Mouse (Mus musculus) hindbrain, embryonic 12.5 days (tissue): Measurements from ENCODE around the gene Arhgap45. TPM values are rescaled to one million over a fixed set of nuclear protein-coding genes. Genes with fewer than 3 reads are reported as not detected.

ENCODE experiments used
- ATAC-seq: fragments of 200-750 bp; cut with Nextera tagmentation; 2 replicates; pipeline ENCODE4 v1.8.0; 2017; ENCODE audit warnings: moderate TSS enrichment; ENCODE audit not compliant: low FRiP score
- H3K27ac ChIP-seq: fragments of 300-500 bp; sonication (generic); 2 replicates; pipeline ENCODE4 v1.5.1; 2016; ENCODE audit warnings: mild to moderate bottlenecking
- H3K27me3 ChIP-seq: fragments of 300-500 bp; sonication (generic); 2 replicates; pipeline ENCODE4 v1.6.1; 2016; ENCODE audit warnings: mild to moderate bottlenecking
- H3K36me3 ChIP-seq: fragments of 300-500 bp; sonication (generic); 2 replicates; pipeline ENCODE4 v1.6.1; 2016; ENCODE audit warnings: mild to moderate bottlenecking
- H3K4me1 ChIP-seq: fragments of 300-500 bp; sonication (generic); 2 replicates; pipeline ENCODE4 v1.6.1; 2016
- H3K4me2 ChIP-seq: fragments of 300-500 bp; sonication (generic); replicated peaks from 2 replicates; pipeline ENCODE4 v1.6.1; 2016; ENCODE audit warnings: mild to moderate bottlenecking
- H3K4me3 ChIP-seq: fragments of 300-500 bp; sonication (generic); 2 replicates; pipeline ENCODE4 v1.5.1; 2016; ENCODE audit warnings: mild to moderate bottlenecking
- H3K9ac ChIP-seq: fragments of 300-500 bp; sonication (generic); 2 replicates; pipeline ENCODE4 v1.6.1; 2016; ENCODE audit warnings: mild to moderate bottlenecking, moderate library complexity
- H3K9me3 ChIP-seq: fragments of 300-500 bp; sonication (generic); replicated peaks from 2 replicates; pipeline ENCODE4 v1.6.1; 2016; ENCODE audit warnings: mild to moderate bottlenecking
- WGBS: fragments of 180-500 bp; shearing (Covaris S2); methylation state at CpG from one replicate; pipeline ENCODE4 v1.1.7; 2016; 5-methylcytosine and 5-hydroxymethylcytosine counted together
- polyA plus RNA-seq: library from polyadenylated mRNA; unstranded; fragments of >200 nt; fragmentation: Nextera tagmentation; extraction: Ambion mirVana; gene quantifications from 2 replicates; pipeline ENCODE4 v1.2.1, GENCODE M21; 2016

Arhgap45 gene
- 8.7 and 8.9 TPM in 2 replicates for polyA plus RNA-seq

- no peak within 1 kb of the TSS for H3K9ac ChIP-seq
- H3K36me3 ChIP-seq: peaks cover 6% of the 10 kb centered on the region
- peaks cover 10% of the 10 kb centered on the region for H3K4me1 ChIP-seq
- peaks cover 83% of the 10 kb centered on the region for H3K27me3 ChIP-seq
- H3K27ac ChIP-seq: no peak within 1 kb of the TSS
- no peak within 1 kb of the TSS for H3K4me2 ChIP-seq
- H3K4me3 ChIP-seq: no peak within 1 kb of the TSS
- 70% methylated on average over 11 of the region's 11 CpGs for WGBS
- H3K9me3 ChIP-seq: 0 out of 2 replicates have a peak, but pooled peaks cover 6% of the 10 kb centered on the region
- ATAC-seq: no peak
Observed at GRCm38 (mm10) chr10:80016511-80016910, at the start of gene Arhgap45. TSS of gene Arhgap45 (plus strand) at chr10:80016653.

GRCm38 (mm10) chr10:79966886-79967400 lies 49.5 kb upstream of the Arhgap45 start:
- no peak overlapping the region for H3K4me3 ChIP-seq
- 93% methylated on average over 5 of the region's 5 CpGs for WGBS
- no peak for ATAC-seq
- peaks cover 64% of the 10 kb centered on the region for H3K36me3 ChIP-seq
- H3K9ac ChIP-seq: no peak overlapping the region
- no peak overlapping the region for H3K4me2 ChIP-seq
- H3K27ac ChIP-seq: no peak overlapping the region
- peaks cover 36% of the 10 kb centered on the region for H3K27me3 ChIP-seq
- H3K4me1 ChIP-seq: peaks cover 5% of the 10 kb centered on the region
- H3K9me3 ChIP-seq: no peaks in the 10 kb centered on the region

DNA sequence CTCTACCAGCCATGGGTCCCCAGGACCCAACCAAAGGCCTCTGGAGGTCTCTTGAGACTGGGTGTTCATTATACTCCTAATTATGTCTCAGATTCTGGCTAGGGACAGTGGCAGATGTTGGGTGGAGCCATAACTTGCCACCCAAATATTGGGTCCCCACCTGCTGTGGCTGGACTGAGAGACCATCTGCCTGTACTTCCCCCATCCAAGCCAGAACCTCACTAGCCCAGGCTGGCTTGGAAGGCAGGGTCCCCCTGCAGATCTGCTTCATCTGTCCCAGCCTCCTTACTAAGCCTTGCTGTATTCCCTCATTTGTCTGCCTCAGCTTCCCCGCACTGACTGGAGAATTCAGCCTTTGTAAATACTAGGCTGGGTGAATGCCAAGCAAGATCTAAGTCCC lies 48.3 kb upstream of the Arhgap45 start:
- Histone ChIP-seq H3K36me3 (peaks cover 53% of the 10 kb centered on the region), H3K27me3 (peaks cover 47% of the 10 kb centered on the region), H3K4me1 (peaks cover 5% of the 10 kb centered on the region), H3K9me3 (no peaks in the 10 kb centered on the region), H3K27ac (no peak overlapping the region), H3K9ac (no peak overlapping the region), H3K4me2 (no peak overlapping the region), H3K4me3 (no peak overlapping the region)
- WGBS: 95% methylated on average over 1 of the region's 1 CpGs
- ATAC-seq: no peak

DNA sequence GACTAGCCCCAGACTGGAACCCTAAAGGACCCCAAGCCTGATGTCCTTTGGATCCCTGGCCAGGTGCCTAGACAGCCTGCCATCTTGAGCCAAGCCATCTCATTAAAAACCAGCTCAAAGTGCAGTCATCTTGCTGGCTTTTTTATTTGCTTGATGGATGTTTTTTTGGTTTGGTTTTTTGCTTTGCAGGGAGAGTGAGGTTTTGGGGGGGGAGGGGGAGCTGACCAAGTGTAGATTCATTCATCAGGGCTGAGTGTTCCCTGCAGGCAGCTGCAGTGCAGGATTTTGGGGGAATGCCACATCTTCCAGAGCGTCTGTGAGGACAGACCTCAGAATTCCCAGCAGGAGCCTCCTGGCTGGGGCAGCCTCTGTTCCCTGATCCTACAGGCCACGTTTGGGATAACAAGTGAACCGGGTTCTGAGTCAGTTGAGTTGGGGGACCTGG lies 47.3 kb upstream of the Arhgap45 start:
- no peak overlapping the region for H3K27ac ChIP-seq
- H3K27me3 ChIP-seq: peaks cover 50% of the 10 kb centered on the region
- H3K9ac ChIP-seq: no peak overlapping the region
- H3K4me2 ChIP-seq: no peak overlapping the region
- H3K4me1 ChIP-seq: peaks cover 5% of the 10 kb centered on the region
- no peak for ATAC-seq
- H3K36me3 ChIP-seq: peaks cover 46% of the 10 kb centered on the region
- no peak overlapping the region for H3K4me3 ChIP-seq
- no peaks in the 10 kb centered on the region for H3K9me3 ChIP-seq
- 10% methylated on average over 3 of the region's 3 CpGs for WGBS

DNA sequence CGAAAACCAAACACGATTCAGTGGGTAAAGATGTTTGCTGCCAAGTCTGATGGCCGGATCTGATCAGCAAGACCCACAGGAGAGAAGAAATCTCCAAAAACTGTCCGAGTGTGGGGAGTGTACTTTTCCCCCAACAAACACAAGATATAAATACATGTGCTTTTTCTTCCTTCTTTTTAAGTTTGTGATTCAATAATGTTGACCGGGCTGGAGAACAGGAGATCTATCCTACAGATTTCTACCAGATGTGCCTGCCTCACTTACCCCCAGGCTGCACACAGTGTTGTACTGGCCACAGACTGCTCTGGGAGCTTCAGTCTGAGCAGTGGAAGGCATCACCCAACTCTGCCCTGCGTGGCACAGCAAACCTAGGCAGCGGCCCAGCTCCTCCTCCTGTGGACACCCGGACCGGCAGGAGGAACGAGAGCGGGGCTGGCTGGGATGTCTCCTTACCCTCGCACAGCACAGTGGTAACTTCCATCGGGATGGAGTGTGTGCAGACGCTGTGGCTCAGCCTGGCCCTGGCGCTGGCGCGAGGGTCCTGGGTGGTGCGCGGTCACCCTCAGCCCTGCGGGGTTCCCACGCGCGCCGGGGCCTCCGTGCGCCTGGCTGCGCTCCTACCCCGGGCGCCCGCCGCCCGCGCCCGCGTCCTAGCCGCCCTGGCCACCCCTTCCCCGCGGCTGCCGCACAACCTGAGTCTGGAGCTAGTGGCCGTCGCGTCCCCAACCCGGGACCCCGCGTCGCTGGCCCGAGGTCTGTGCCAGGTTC lies 45.9 kb upstream of the Arhgap45 start, which contains the start of gene Grin3b:
TSS of gene Grin3b (plus strand) at position 301 of the 768 bp plus-strand sequence.
- peaks cover 52% of the 10 kb centered on the region for H3K27me3 ChIP-seq
- peak within 1 kb of the TSS; percentile 62 for H3K4me2 ChIP-seq
- ATAC-seq: no peak
- peak within 1 kb of the TSS; percentile 36 for H3K4me3 ChIP-seq
- H3K4me1 ChIP-seq: peaks cover 5% of the 10 kb centered on the region
- peak within 1 kb of the TSS; percentile 32 for H3K9ac ChIP-seq
- H3K9me3 ChIP-seq: no peaks in the 10 kb centered on the region
- 9% methylated on average over 44 of the region's 47 CpGs for WGBS
- H3K27ac ChIP-seq: no peak within 1 kb of the TSS
- peaks cover 42% of the 10 kb centered on the region for H3K36me3 ChIP-seq

- Histone ChIP-seq H3K27ac (no peak overlapping the region), H3K27me3 (peaks cover 52% of the 10 kb centered on the region)
Observed at GRCm38 (mm10) chr10:79971183-79971497, 45.3 kb upstream of the Arhgap45 start.

GRCm38 (mm10) chr10:79972831-79973230 lies 43.6 kb upstream of the Arhgap45 start:
- WGBS: 63% methylated on average over 14 of the region's 14 CpGs
- peaks cover 52% of the 10 kb centered on the region for H3K27me3 ChIP-seq
- H3K9ac ChIP-seq: no peak overlapping the region
- H3K9me3 ChIP-seq: no peaks in the 10 kb centered on the region
- ATAC-seq: no peak
- H3K4me1 ChIP-seq: peaks cover 5% of the 10 kb centered on the region
- H3K36me3 ChIP-seq: peaks cover 42% of the 10 kb centered on the region
- H3K27ac ChIP-seq: no peak overlapping the region
- H3K4me3 ChIP-seq: no peak overlapping the region
- H3K4me2 ChIP-seq: no peak overlapping the region

More at GRCm38 (mm10) chr10:79971183-79971497, 45.3 kb upstream of the Arhgap45 start:
- Histone ChIP-seq H3K4me1 (peaks cover 5% of the 10 kb centered on the region), H3K9ac (peak overlapping the region; percentile 32; the same call in 1 of the 2 replicates), H3K36me3 (peaks cover 42% of the 10 kb centered on the region), H3K4me3 (peak overlapping the region; percentile 36), H3K4me2 (peak overlapping the region; percentile 62), H3K9me3 (no peaks in the 10 kb centered on the region)
- 6% methylated on average over 21 of the region's 21 CpGs for WGBS
- no peak for ATAC-seq

DNA sequence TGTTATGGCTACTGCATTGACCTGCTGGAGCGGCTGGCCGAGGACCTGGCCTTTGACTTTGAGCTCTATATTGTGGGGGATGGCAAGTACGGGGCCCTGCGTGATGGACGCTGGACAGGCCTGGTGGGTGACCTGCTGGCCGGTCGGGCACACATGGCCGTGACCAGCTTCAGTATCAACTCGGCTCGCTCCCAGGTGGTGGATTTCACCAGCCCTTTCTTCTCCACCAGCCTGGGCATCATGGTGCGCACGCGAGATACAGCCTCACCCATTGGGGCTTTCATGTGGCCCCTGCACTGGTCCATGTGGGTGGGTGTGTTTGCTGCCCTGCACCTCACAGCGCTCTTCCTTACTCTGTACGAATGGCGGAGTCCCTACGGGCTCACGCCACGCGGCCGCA lies 42.4 kb upstream of the Arhgap45 start:
- Histone ChIP-seq H3K4me1 (peaks cover 5% of the 10 kb centered on the region), H3K9ac (no peak overlapping the region), H3K36me3 (peaks cover 48% of the 10 kb centered on the region), H3K4me3 (no peak overlapping the region), H3K4me2 (no peak overlapping the region), H3K27ac (no peak overlapping the region), H3K9me3 (no peaks in the 10 kb centered on the region), H3K27me3 (peaks cover 44% of the 10 kb centered on the region)
- 90% methylated on average over 21 of the region's 21 CpGs for WGBS
- no peak for ATAC-seq

GRCm38 (mm10) chr10:79974668-79975067 lies 41.8 kb upstream of the Arhgap45 start:
- ATAC-seq: no peak
- 90% methylated on average over 8 of the region's 8 CpGs for WGBS
- H3K4me3 ChIP-seq: no peak overlapping the region
- H3K36me3 ChIP-seq: peaks cover 52% of the 10 kb centered on the region
- H3K9me3 ChIP-seq: no peaks in the 10 kb centered on the region
- H3K4me2 ChIP-seq: no peak overlapping the region
- H3K4me1 ChIP-seq: peaks cover 5% of the 10 kb centered on the region
- H3K27me3 ChIP-seq: peaks cover 39% of the 10 kb centered on the region
- no peak overlapping the region for H3K9ac ChIP-seq
- no peak overlapping the region for H3K27ac ChIP-seq

- Histone ChIP-seq H3K9me3 (no peaks in the 10 kb centered on the region), H3K4me1 (peaks cover under 1% of the 10 kb centered on the region), H3K9ac (no peak overlapping the region), H3K36me3 (peaks cover 55% of the 10 kb centered on the region), H3K27ac (no peak overlapping the region), H3K4me3 (no peak overlapping the region), H3K27me3 (peaks cover 23% of the 10 kb centered on the region), H3K4me2 (no peak overlapping the region)
- 90% methylated on average over 25 of the region's 28 CpGs for WGBS
- ATAC-seq: no peak
Observed at GRCm38 (mm10) chr10:79976071-79976721, 40.3 kb upstream of the Arhgap45 start.

- no peak overlapping the region for H3K4me3 ChIP-seq
- H3K27ac ChIP-seq: no peak overlapping the region
- no peak for ATAC-seq
- H3K9me3 ChIP-seq: no peaks in the 10 kb centered on the region
- H3K4me2 ChIP-seq: no peak overlapping the region
- H3K36me3 ChIP-seq: peaks cover 56% of the 10 kb centered on the region
- peaks cover 18% of the 10 kb centered on the region for H3K27me3 ChIP-seq
- 73% methylated on average over 25 of the region's 36 CpGs for WGBS
- no peak overlapping the region for H3K9ac ChIP-seq
- H3K4me1 ChIP-seq: peaks cover 3% of the 10 kb centered on the region
Observed at GRCm38 (mm10) chr10:79976722-79977107, 39.7 kb upstream of the Arhgap45 start.

- Histone ChIP-seq H3K9ac (no peak overlapping the region), H3K27ac (no peak overlapping the region), H3K4me2 (no peak overlapping the region), H3K36me3 (peaks cover 56% of the 10 kb centered on the region), H3K27me3 (peaks cover 12% of the 10 kb centered on the region), H3K4me3 (no peak overlapping the region), H3K4me1 (peaks cover 6% of the 10 kb centered on the region), H3K9me3 (no peaks in the 10 kb centered on the region)
- ATAC-seq: no peak
- WGBS: 83% methylated on average over 28 of the region's 28 CpGs
Observed at GRCm38 (mm10) chr10:79977324-79977723, 39.1 kb upstream of the Arhgap45 start.
